Mouse (Mus musculus) CH12.LX (cell line): Measurements from ENCODE around the gene Kcnq4.

Experiments
- CTCF ChIP-seq, 2 experiments: IDR thresholded peaks in 1 of 2; conservative IDR thresholded peaks in 1 of 2; 2 replicates each; pipeline ENCODE4 v1.5.1; 2011 to 2012; ENCODE audit warnings: low read depth in 2 of 2, low read length in 2 of 2, improper control_type of control experiment in 1 of 2, inconsistent platforms in 1 of 2, mild to moderate bottlenecking in 1 of 2, moderate library complexity in 1 of 2
- ELF1 ChIP-seq: IDR thresholded peaks from 2 replicates; pipeline ENCODE4 v1.6.1; 2014; ENCODE audit warnings: low read depth, mild to moderate bottlenecking, inconsistent platforms, low read length, improper control_type of control experiment
- GABPA ChIP-seq: IDR thresholded peaks from 2 replicates; pipeline ENCODE4 v1.6.1; 2012; ENCODE audit warnings: low read depth, low read length, improper control_type of control experiment, inconsistent platforms; ENCODE audit not compliant: insufficient replicate concordance
- IRF4 ChIP-seq: IDR thresholded peaks from 2 replicates; pipeline ENCODE4 v1.6.1; 2014; ENCODE audit warnings: low read depth, mild to moderate bottlenecking, inconsistent platforms, low read length, improper control_type of control experiment
- NRF1 ChIP-seq: IDR thresholded peaks from 2 replicates; pipeline ENCODE4 v1.6.1; 2014; ENCODE audit warnings: low read depth, mild to moderate bottlenecking, inconsistent platforms, low read length, improper control_type of control experiment, moderate library complexity
- POLR2A ChIP-seq: IDR thresholded peaks from 2 replicates; pipeline ENCODE4 v1.6.1; 2011; ENCODE audit warnings: low read depth, mild to moderate bottlenecking, improper control_type of control experiment, low read length
- SIN3A ChIP-seq: IDR thresholded peaks from 2 replicates; pipeline ENCODE4 v1.6.1; 2012; ENCODE audit warnings: low read length, improper control_type of control experiment, inconsistent platforms
- TCF12 ChIP-seq: IDR thresholded peaks from 2 replicates; pipeline ENCODE4 v1.6.1; 2014; ENCODE audit warnings: low read depth, mild to moderate bottlenecking, inconsistent platforms, low read length, improper control_type of control experiment
- USF1 ChIP-seq: IDR thresholded peaks from 2 replicates; pipeline ENCODE4 v1.6.1; 2014; ENCODE audit warnings: low read depth, mild to moderate bottlenecking, inconsistent platforms, low read length, improper control_type of control experiment
- ZNF384 ChIP-seq: IDR thresholded peaks from 2 replicates; pipeline ENCODE4 v1.6.1; 2012; ENCODE audit warnings: low read depth, low read length, improper control_type of control experiment, inconsistent platforms

- TF ChIP-seq ZNF384 (no peak), CTCF (conservative IDR thresholded peaks at IDR 0.05 in 1 of 2, IDR thresholded peaks at IDR 0.05 in 1 of 2; ENCODE audit: low read depth in 2 of 2, low read length in 2 of 2) (no peak), IRF4 (no peak), NRF1 (no peak), USF1 (no peak), ELF1 (no peak), TCF12 (no peak), GABPA (no peak), SIN3A (no peak), POLR2A (no peak)
These were observed 14.3 kb downstream of the Kcnq4 start for GRCm38 (mm10) chr4:120734012-120734622.
